Mouse (Mus musculus) neural tube, embryonic 14.5 days (tissue): ENCODE results near the gene Cyp2c66. TPM values are rescaled to one million over a fixed set of nuclear protein-coding genes. Genes with fewer than 3 reads are reported as not detected.
"Not testable (repeated sequence)": the region's sequence is repeated elsewhere in the genome, so short reads cannot be mapped to it uniquely, and the experiment has no call there.

Experiments used
- ATAC-seq: fragments of 200-750 bp; cut with Nextera tagmentation; 2 replicates; pipeline ENCODE4 v1.8.0; 2017; ENCODE audit warnings: low read depth, mild to moderate bottlenecking, moderate TSS enrichment, moderate library complexity
- H3K27ac ChIP-seq: fragments of 300-500 bp; sonication (generic); 2 replicates; pipeline ENCODE4 v1.5.1; 2014; ENCODE audit warnings: low read depth, mild to moderate bottlenecking, control low read depth, low read length, moderate library complexity, mixed read lengths
- H3K27me3 ChIP-seq: fragments of 300-500 bp; sonication (generic); 2 replicates; pipeline ENCODE4 v1.6.1; 2014; ENCODE audit warnings: low read length; ENCODE audit not compliant: control insufficient read depth, insufficient read depth
- H3K36me3 ChIP-seq: fragments of 300-500 bp; sonication (generic); 2 replicates; pipeline ENCODE4 v1.6.1; 2014; ENCODE audit warnings: low read length, mixed read lengths; ENCODE audit not compliant: control insufficient read depth, insufficient read depth
- H3K4me1 ChIP-seq: fragments of 300-500 bp; sonication (generic); 2 replicates; pipeline ENCODE4 v1.6.1; 2014; ENCODE audit warnings: low read length; ENCODE audit not compliant: control insufficient read depth, insufficient read depth
- H3K4me2 ChIP-seq: fragments of 300-500 bp; sonication (generic); 2 replicates; pipeline ENCODE4 v1.6.1; 2014; ENCODE audit warnings: mild to moderate bottlenecking, low read depth, low read length, control low read depth
- H3K4me3 ChIP-seq: fragments of 300-500 bp; sonication (generic); 2 replicates; pipeline ENCODE4 v1.5.1; 2014; ENCODE audit warnings: low read depth, low read length, control low read depth, mixed read lengths
- H3K9ac ChIP-seq: fragments of 300-500 bp; sonication (generic); replicated peaks from 2 replicates; pipeline ENCODE4 v1.6.1; 2014; ENCODE audit warnings: low read depth, mild to moderate bottlenecking, control low read depth, low read length, mixed read lengths
- H3K9me3 ChIP-seq: fragments of 300-500 bp; sonication (generic); 2 replicates; pipeline ENCODE4 v1.6.1; 2016; ENCODE audit warnings: low read length; ENCODE audit not compliant: control insufficient read depth
- WGBS: fragments of 180-500 bp; shearing (Covaris S2); extraction: QIAGEN DNeasy Blood & Tissue Kit; methylation state at CpG from one replicate; pipeline ENCODE4 v1.1.7; 2014; 5-methylcytosine and 5-hydroxymethylcytosine counted together
- polyA plus RNA-seq: library from polyadenylated mRNA; unstranded; fragments of >200 nt; fragmentation: Nextera tagmentation; extraction: Ambion mirVana; gene quantifications from 2 replicates; pipeline ENCODE4 v1.2.1, GENCODE M21; 2014

The Cyp2c66 gene
- polyA plus RNA-seq: not detected in 2 replicates

DNA sequence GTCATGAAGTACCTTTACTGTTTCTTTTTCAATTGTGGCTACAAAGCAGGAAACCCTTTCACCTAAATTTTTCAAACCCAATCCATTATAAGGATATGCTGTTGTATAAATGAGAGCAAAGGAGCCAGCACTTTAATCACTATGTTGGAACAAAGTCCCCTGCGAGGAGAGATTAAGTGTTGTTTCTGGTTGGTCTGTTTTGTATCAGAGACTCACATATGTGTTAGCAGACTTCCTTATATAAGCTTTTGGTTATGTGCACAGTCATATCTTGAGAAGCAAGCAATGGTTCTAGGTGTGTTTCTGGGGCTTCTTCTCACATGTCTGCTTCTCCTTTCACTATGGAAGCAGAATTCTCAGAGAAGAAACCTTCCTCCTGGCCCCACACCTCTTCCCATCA lies at the start of gene Cyp2c66:
Gene Cyp2c66 (plus strand): TSS at position 255 of the 400 bp plus-strand sequence.
- no peak within 1 kb of the TSS for H3K27ac ChIP-seq
- no peaks in the 10 kb centered on the region for H3K4me1 ChIP-seq
- H3K9me3 ChIP-seq: no peaks in the 10 kb centered on the region
- H3K27me3 ChIP-seq: no peaks in the 10 kb centered on the region
- H3K4me3 ChIP-seq: no peak within 1 kb of the TSS
- no peaks in the 10 kb centered on the region for H3K36me3 ChIP-seq
- H3K9ac ChIP-seq: no peak within 1 kb of the TSS
- H3K4me2 ChIP-seq: no peak within 1 kb of the TSS
- 88% methylated on average over 1 of the region's 1 CpGs for WGBS
- no peak for ATAC-seq

DNA sequence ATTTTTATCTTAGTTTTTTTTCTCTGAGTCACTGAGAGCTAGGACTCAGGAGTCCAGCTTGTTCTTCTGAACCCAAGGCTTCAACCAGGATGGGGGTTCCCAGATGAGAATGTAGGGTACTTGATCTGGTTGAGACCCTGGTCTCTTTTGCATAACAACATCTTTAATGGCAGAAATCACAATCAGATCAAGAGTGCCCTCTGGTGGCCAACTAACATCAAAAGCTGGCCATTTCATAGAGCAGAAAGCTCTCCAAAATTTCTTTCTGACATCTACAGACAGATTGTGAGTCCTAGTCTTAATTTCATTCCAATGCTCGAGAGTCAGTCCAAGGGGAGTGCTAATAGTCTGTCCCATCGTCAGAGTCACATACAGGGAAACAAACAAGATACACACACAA lies 14.9 kb upstream of the Cyp2c66 start:
- ATAC-seq, H3K36me3 ChIP-seq, H3K4me2 ChIP-seq, H3K27me3 ChIP-seq, H3K4me3 ChIP-seq, H3K9me3 ChIP-seq, H3K27ac ChIP-seq, H3K9ac ChIP-seq, H3K4me1 ChIP-seq: not testable (repeated sequence)
- WGBS: 83% methylated on average over 2 of the region's 2 CpGs

GRCm38 (mm10) chr19:39156836-39157235 lies 43.1 kb downstream of the Cyp2c66 start:
- not testable (repeated sequence) for H3K27ac ChIP-seq, H3K36me3 ChIP-seq, ATAC-seq, H3K4me3 ChIP-seq, H3K9ac ChIP-seq, H3K4me2 ChIP-seq, H3K4me1 ChIP-seq, H3K9me3 ChIP-seq, H3K27me3 ChIP-seq
- WGBS: 80% methylated on average over 19 of the region's 19 CpGs

Other genes starting within 250 kb of the Cyp2c66 start
- gene Hells, start 183.0 kb upstream of the Cyp2c66 start, polyA plus RNA-seq: 6.3 and 7.6 TPM in 2 replicates
- not detected in 2 replicates for gene Cyp2c55, start 106.9 kb upstream of the Cyp2c66 start, polyA plus RNA-seq
- not detected in 2 replicates for gene Cyp2c65, start 52.9 kb upstream of the Cyp2c66 start, polyA plus RNA-seq
- gene Cyp2c29, start 155.5 kb downstream of the Cyp2c66 start, polyA plus RNA-seq: not detected in 2 replicates